Mouse (Mus musculus): ENCODE results near the gene Trim46. TPM values are rescaled to one million over a fixed set of nuclear protein-coding genes. Genes with fewer than 3 reads are reported as not detected.

Trim46 gene
- polyA plus RNA-seq, 1 experiment, result 2.8 TPM

DNA sequence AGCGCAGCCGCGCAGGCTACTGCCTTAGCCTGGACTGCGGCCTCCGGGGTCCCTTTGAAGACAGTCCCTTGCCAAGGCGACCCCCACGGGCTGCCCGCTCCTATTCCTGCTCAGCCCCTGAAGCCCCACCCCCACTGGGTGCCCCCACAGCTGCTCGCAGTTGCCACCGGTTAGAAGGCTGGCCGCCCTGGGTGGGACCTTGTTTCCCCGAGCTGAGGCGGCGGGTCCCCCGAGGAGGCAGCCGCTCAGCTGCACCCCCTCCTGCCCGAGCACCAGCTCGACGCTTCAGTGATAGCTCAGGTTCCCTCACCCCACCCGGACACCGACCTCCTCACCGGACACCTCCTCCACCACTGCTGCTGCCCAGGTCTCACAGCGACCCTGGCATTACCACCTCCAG, 58.9 kb downstream of the Trim46 start:
- TF ChIP-seq GATA1 (IDR thresholded peaks at IDR 0.05; ENCODE audit: low read length), result no peak

Other genes starting within 250 kb of the Trim46 start
- gene Rusc1, start 153.0 kb downstream of the Trim46 start, polyA plus RNA-seq (2012), result 14.2 and 15.4 TPM in 2 replicates
- gene Gm43738, start 145.2 kb downstream of the Trim46 start, polyA plus RNA-seq (2012), result 1.4 and 7.9 TPM in 2 replicates
- 18.1 and 44.7 TPM in 2 replicates for gene Fdps, start 144.3 kb downstream of the Trim46 start, polyA plus RNA-seq (2012)
- gene Pklr, start 110.2 kb downstream of the Trim46 start, polyA plus RNA-seq (2012), result 145 and 174 TPM in 2 replicates
- gene Hcn3, start 86.1 kb downstream of the Trim46 start, polyA plus RNA-seq (2012), result 0.91 and 1.2 TPM in 2 replicates
- gene Clk2, start 81.5 kb downstream of the Trim46 start, polyA plus RNA-seq (2012), result 62.2 and 65.3 TPM in 2 replicates
- 190 and 239 TPM in 2 replicates for gene Scamp3, start 68.8 kb downstream of the Trim46 start, polyA plus RNA-seq (2012)
- 7.3 and 13.1 TPM in 2 replicates for gene Fam189b, start 63.2 kb downstream of the Trim46 start, polyA plus RNA-seq (2012)
- 2.0 and 2.9 TPM in 2 replicates for gene Gba, start 43.4 kb downstream of the Trim46 start, polyA plus RNA-seq (2012)
- gene Thbs3, start 31.1 kb downstream of the Trim46 start, polyA plus RNA-seq (2012), result 0.19 and 0.37 TPM in 2 replicates
- 392 and 458 TPM in 2 replicates for gene Mtx1, start 19.2 kb downstream of the Trim46 start, polyA plus RNA-seq (2012)
- gene Muc1, start 17.3 kb downstream of the Trim46 start, polyA plus RNA-seq (2012), result 0.18 TPM in 1 of 2 replicates, not detected in the other
- 135 and 200 TPM in 2 replicates for gene Krtcap2, start 343 bp downstream of the Trim46 start, polyA plus RNA-seq (2012)
- gene Dpm3, start 13.0 kb upstream of the Trim46 start, polyA plus RNA-seq (2012), result 119 and 146 TPM in 2 replicates
- not detected in 2 replicates for gene Slc50a1, start 24.3 kb upstream of the Trim46 start, polyA plus RNA-seq (2012)
- gene Efna1, start 34.8 kb upstream of the Trim46 start, polyA plus RNA-seq (2012), result not detected in 2 replicates
- not detected in 2 replicates for gene Efna3, start 76.7 kb upstream of the Trim46 start, polyA plus RNA-seq (2012)
- gene Efna4, start 91.7 kb upstream of the Trim46 start, polyA plus RNA-seq (2012), result 0.04 and 0.09 TPM in 2 replicates
- gene Adam15, start 103.7 kb upstream of the Trim46 start, polyA plus RNA-seq (2012), result not detected in 2 replicates
- gene Dcst2, start 115.7 kb upstream of the Trim46 start, polyA plus RNA-seq (2012), result not detected in 2 replicates
- gene Dcst1, start 118.9 kb upstream of the Trim46 start, polyA plus RNA-seq (2012), result not detected in 2 replicates
- 39.1 and 39.3 TPM in 2 replicates for gene Zbtb7b, start 148.5 kb upstream of the Trim46 start, polyA plus RNA-seq (2012)
- gene Lenep, start 156.5 kb upstream of the Trim46 start, polyA plus RNA-seq (2012), result 0.08 TPM in 1 of 2 replicates, not detected in the other
- 12.0 and 24.0 TPM in 2 replicates for gene Flad1, start 165.6 kb upstream of the Trim46 start, polyA plus RNA-seq (2012)
- gene Cks1b, start 172.1 kb upstream of the Trim46 start, polyA plus RNA-seq (2012), result 84.3 and 87.0 TPM in 2 replicates
- 138 and 171 TPM in 2 replicates for gene Shc1, start 172.1 kb upstream of the Trim46 start, polyA plus RNA-seq (2012)
- gene Pygo2, start 183.9 kb upstream of the Trim46 start, polyA plus RNA-seq (2012), result 160 and 240 TPM in 2 replicates
- 7.6 and 7.7 TPM in 2 replicates for gene Pbxip1, start 190.4 kb upstream of the Trim46 start, polyA plus RNA-seq (2012)
- 11.6 and 29.9 TPM in 2 replicates for gene Pmvk, start 208.2 kb upstream of the Trim46 start, polyA plus RNA-seq (2012)